Mouse (Mus musculus) E14TG2a.4 (cell line): ENCODE results near the gene Fibcd1.

ENCODE experiments used
- CTCF ChIP-seq: conservative IDR thresholded peaks from 2 replicates; pipeline ENCODE4 v1.5.1; 2014; ENCODE audit warnings: low read length
- NANOG ChIP-seq: IDR thresholded peaks from 2 replicates; pipeline ENCODE4 v1.6.1; 2014; ENCODE audit warnings: borderline replicate concordance, low read length, mixed read lengths

GRCm38 (mm10) chr2:31785074-31785473 lies 60.7 kb downstream of the Fibcd1 start:
- TF ChIP-seq CTCF (peak; percentile 31), NANOG (no peak)
